Mouse (Mus musculus) heart, embryonic 16.5 days (tissue): ENCODE measurements at regions not wholly inside any gene's neighbourhood (a gene's known extent, or its start where the extent isn't known, plus 50 kb on each side); places are given as distances from the start of the nearest gene placed in this dataset.
"Not testable (repeated sequence)": the region's sequence is repeated elsewhere in the genome, so short reads cannot be mapped to it uniquely, and the experiment has no call there.

Source experiments
- ATAC-seq: fragments of 200-750 bp; cut with Nextera tagmentation; replicated peaks from 2 replicates; pipeline ENCODE4 v1.8.0; 2017; ENCODE audit warnings: moderate number of reproducible peaks; ENCODE audit not compliant: insufficient read depth, low FRiP score; ENCODE audit errors: extremely low read depth
- H3K27ac ChIP-seq: fragments of 300-500 bp; sonication (generic); 2 replicates; pipeline ENCODE4 v1.5.1; 2014; ENCODE audit warnings: mild to moderate bottlenecking, low read length, control low read depth, moderate library complexity
- H3K27me3 ChIP-seq: fragments of 300-500 bp; sonication (generic); 2 replicates; pipeline ENCODE4 v1.6.1; 2014; ENCODE audit warnings: low read length, mixed read lengths; ENCODE audit not compliant: control insufficient read depth, insufficient read depth
- H3K36me3 ChIP-seq: fragments of 300-500 bp; sonication (generic); 2 replicates; pipeline ENCODE4 v1.6.1; 2014; ENCODE audit not compliant: control insufficient read depth, insufficient read depth
- H3K4me1 ChIP-seq: fragments of 300-500 bp; sonication (generic); 2 replicates; pipeline ENCODE4 v1.6.1; 2014; ENCODE audit warnings: low read length, mixed read lengths; ENCODE audit not compliant: control insufficient read depth, insufficient read depth
- H3K4me2 ChIP-seq: fragments of 300-500 bp; sonication (generic); 2 replicates; pipeline ENCODE4 v1.6.1; 2014; ENCODE audit warnings: low read depth, mild to moderate bottlenecking, control low read depth, low read length
- H3K4me3 ChIP-seq: fragments of 300-500 bp; sonication (generic); 2 replicates; pipeline ENCODE4 v1.5.1; 2014; ENCODE audit warnings: mild to moderate bottlenecking, control low read depth, low read length
- H3K9ac ChIP-seq: fragments of 300-500 bp; sonication (generic); 2 replicates; pipeline ENCODE4 v1.6.1; 2014; ENCODE audit warnings: low read length, control low read depth
- H3K9me3 ChIP-seq: fragments of 300-500 bp; sonication (generic); replicated peaks from 2 replicates; pipeline ENCODE4 v1.6.1; 2016; ENCODE audit warnings: low read length; ENCODE audit not compliant: control insufficient read depth
- WGBS: fragments of 180-500 bp; shearing (Covaris S2); extraction: QIAGEN DNeasy Blood & Tissue Kit; methylation state at CpG from one replicate; pipeline ENCODE4 v1.1.7; 2014; 5-methylcytosine and 5-hydroxymethylcytosine counted together

- Histone ChIP-seq H3K9ac (no peak overlapping the region), H3K27ac (no peak overlapping the region), H3K4me1 (peaks cover 4% of the 10 kb centered on the region), H3K4me3 (no peak overlapping the region), H3K9me3 (no peaks in the 10 kb centered on the region), H3K36me3 (no peaks in the 10 kb centered on the region), H3K27me3 (no peaks in the 10 kb centered on the region), H3K4me2 (no peak overlapping the region)
- ATAC-seq = no peak
- 84% methylated on average over 2 of the region's 2 CpGs for WGBS
Observed at GRCm38 (mm10) chr13:35601560-35602135, 58.0 kb upstream of the Cdyl start.

- no peak overlapping the region for H3K9ac ChIP-seq
- H3K9me3 ChIP-seq = no peaks in the 10 kb centered on the region
- H3K4me2 ChIP-seq = no peak overlapping the region
- no peaks in the 10 kb centered on the region for H3K27me3 ChIP-seq
- H3K4me1 ChIP-seq = peaks cover 4% of the 10 kb centered on the region
- 92% methylated on average over 5 of the region's 5 CpGs for WGBS
- H3K4me3 ChIP-seq = no peak overlapping the region
- H3K27ac ChIP-seq = no peak overlapping the region
- no peaks in the 10 kb centered on the region for H3K36me3 ChIP-seq
- no peak for ATAC-seq
Observed at GRCm38 (mm10) chr13:35603080-35603479, 56.6 kb upstream of the Cdyl start.

DNA sequence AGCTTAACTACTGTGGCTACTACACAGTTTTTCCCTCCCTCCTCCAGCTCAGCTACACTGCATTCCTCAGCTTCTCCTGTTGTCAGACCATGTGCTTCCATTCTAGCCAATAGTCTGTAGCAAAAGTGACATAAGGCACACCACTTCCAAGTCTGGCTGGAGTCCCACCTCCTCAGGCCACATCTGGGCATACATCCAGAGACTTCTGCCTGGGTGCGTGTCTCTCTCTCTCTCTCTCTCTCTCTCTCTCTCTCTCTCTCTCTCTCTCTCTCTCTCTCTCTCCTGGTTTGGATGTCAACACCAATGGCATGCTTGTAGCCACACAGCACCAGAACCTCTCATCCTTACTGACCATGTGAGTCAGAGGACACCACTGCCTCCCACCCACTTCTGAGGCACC, 55.6 kb upstream of the Cdyl start:
- no peaks in the 10 kb centered on the region for H3K36me3 ChIP-seq
- H3K27ac ChIP-seq = peak overlapping the region; percentile 58
- H3K27me3 ChIP-seq = no peaks in the 10 kb centered on the region
- H3K4me2 ChIP-seq = no peak overlapping the region
- H3K9me3 ChIP-seq = no peaks in the 10 kb centered on the region
- 8% methylated on average over 1 of the region's 1 CpGs for WGBS
- peaks cover 4% of the 10 kb centered on the region for H3K4me1 ChIP-seq
- H3K9ac ChIP-seq = no peak overlapping the region
- no peak overlapping the region for H3K4me3 ChIP-seq
- peak; percentile 96 for ATAC-seq

DNA sequence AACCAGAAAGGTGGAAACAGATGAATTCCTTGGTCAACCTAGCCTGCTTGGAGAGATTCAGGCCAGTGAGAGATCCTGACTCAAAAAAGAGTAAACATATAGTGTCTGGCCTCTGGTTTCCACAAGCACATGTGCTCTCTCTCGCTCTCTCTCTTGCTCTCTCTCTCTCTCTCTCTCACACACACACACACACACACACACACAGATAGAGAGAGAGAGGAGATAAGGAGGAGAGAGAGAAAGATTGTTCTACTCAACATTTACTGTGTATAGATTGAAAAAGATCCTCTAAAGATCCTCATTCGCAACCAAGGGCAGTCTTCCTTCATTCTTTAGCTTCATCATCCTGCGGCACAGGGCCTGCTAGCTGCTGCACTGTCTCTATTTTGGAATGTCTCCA, 54.9 kb upstream of the Cdyl start:
- peaks cover 4% of the 10 kb centered on the region for H3K4me1 ChIP-seq
- H3K4me2 ChIP-seq = no peak overlapping the region
- H3K9me3 ChIP-seq = no peaks in the 10 kb centered on the region
- H3K36me3 ChIP-seq = no peaks in the 10 kb centered on the region
- ATAC-seq = no peak
- no peak overlapping the region for H3K27ac ChIP-seq
- H3K9ac ChIP-seq = no peak overlapping the region
- H3K4me3 ChIP-seq = no peak overlapping the region
- 89% methylated on average over 3 of the region's 3 CpGs for WGBS
- no peaks in the 10 kb centered on the region for H3K27me3 ChIP-seq

DNA sequence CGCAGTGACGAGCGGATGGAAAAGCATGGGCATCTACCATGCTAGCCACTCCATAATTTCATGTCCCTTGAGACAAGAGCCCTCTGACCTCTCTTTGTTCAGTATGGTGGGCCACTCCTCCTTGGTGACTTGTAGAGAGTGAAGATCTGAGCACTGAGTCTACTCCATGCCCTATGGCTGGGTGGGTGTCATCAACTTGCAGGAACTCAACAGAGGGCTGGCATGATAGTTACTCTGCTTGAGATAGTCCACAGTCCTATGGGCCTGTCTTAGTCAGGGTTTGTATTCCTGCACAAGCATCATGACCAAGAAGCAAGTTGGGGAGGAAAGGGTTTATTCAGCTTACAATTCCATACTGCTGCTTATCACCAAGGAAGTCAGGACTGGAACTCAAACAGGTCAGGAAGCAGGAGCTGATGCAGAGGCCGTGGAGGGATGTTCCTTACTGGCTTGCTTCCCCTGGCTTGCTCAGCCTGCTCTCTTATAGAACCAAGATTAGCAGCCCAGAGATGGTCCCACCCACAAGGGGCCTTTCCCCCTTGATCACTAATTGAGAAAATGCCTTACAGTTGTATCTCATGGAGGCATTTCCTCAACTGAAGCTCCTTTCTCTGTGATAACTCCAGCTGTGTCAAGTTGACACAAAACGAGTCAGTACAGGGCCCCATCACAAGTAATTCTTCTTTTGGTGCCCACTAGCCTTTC, 52.6 kb upstream of the Cdyl start:
- not testable (repeated sequence) for H3K36me3 ChIP-seq, H3K4me1 ChIP-seq, H3K4me2 ChIP-seq, H3K9ac ChIP-seq, H3K27me3 ChIP-seq, ATAC-seq, H3K4me3 ChIP-seq, H3K27ac ChIP-seq, H3K9me3 ChIP-seq
- 69% methylated on average over 5 of the region's 5 CpGs for WGBS

DNA sequence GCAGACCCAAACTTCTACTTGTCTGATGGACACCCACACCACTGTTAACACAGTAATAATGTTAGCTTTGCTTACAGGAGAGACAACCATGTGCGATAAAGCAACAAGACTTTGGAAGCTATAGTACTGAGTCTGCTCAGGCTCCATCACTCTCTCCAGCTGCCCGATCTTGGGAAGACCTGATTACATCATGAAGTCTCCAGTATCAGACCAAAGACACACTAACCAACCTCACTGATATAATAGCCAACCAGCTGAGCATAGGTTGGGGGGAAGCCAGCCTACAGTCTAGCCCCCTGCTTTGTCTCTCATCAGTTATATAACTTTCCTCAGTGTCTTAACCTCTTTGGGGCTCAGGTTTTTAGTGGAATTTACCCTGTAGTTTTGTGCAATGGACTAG, 51.9 kb upstream of the Cdyl start:
- Histone ChIP-seq H3K4me1 (peaks cover 4% of the 10 kb centered on the region), H3K9ac (no peak overlapping the region), H3K27me3 (no peaks in the 10 kb centered on the region), H3K27ac (no peak overlapping the region), H3K9me3 (no peaks in the 10 kb centered on the region), H3K36me3 (no peaks in the 10 kb centered on the region), H3K4me2 (no peak overlapping the region), H3K4me3 (no peak overlapping the region)
- ATAC-seq = no peak
- 92% methylated on average over 2 of the region's 2 CpGs for WGBS
